Mouse (Mus musculus) brain, embryonic 14.5 days (tissue): ENCODE results near the gene Lingo1.

Experiments
- CTCF ChIP-seq: fragments of 200-500 bp; IDR thresholded peaks from 2 replicates; pipeline ENCODE4 v1.5.1; 2012; ENCODE audit warnings: inconsistent platforms, mild to moderate bottlenecking, moderate library complexity, borderline replicate concordance; ENCODE audit not compliant: insufficient read depth, insufficient read length; ENCODE audit errors: extremely low read depth
- POLR2A ChIP-seq: fragments of 200-500 bp; IDR thresholded peaks from 2 replicates; pipeline ENCODE4 v1.6.1; 2012; ENCODE audit warnings: mild to moderate bottlenecking, inconsistent platforms, borderline replicate concordance; ENCODE audit not compliant: poor library complexity, insufficient read depth, insufficient read length, severe bottlenecking; ENCODE audit errors: extremely low read depth

GRCm38 (mm10) chr9:56600655-56601054, 195.6 kb downstream of the Lingo1 start:
- no peak for TF ChIP-seq CTCF
- no peak for TF ChIP-seq POLR2A
